Mouse (Mus musculus): ENCODE data around the gene Dtnbp1. TPM values are rescaled to one million over a fixed set of nuclear protein-coding genes. Genes with fewer than 3 reads are reported as not detected.

Gene Dtnbp1
- polyA plus RNA-seq, 1 experiment from 2014 or later: 60.0 TPM

GRCm38 (mm10) chr13:44932307-44933264 is 69.4 kb downstream of the Dtnbp1 start:
- ATAC-seq (ENCODE audit: insufficient number of reproducible peaks, insufficient read depth, low FRiP score, low read depth): no peak
- H3K36me3 ChIP-seq (ENCODE audit: control insufficient read depth, insufficient read depth, low read length): peaks cover 4% of the 10 kb centered on the region; the same call in 1 of the 2 replicates
- no peak overlapping the region for H3K9ac ChIP-seq (replicated peaks; ENCODE audit: low read depth, low read length)
- no peak overlapping the region for H3K27ac ChIP-seq (ENCODE audit: low read length)
- H3K4me3 ChIP-seq (ENCODE audit: low read depth, low read length): no peak overlapping the region
- no peak overlapping the region for H3K4me2 ChIP-seq (replicated peaks; ENCODE audit: low read depth, low read length)
- H3K9me3 ChIP-seq (ENCODE audit: control insufficient read depth, low read depth, low read length): no peaks in the 10 kb centered on the region
- H3K27me3 ChIP-seq (ENCODE audit: control insufficient read depth, insufficient read depth, low read length): no peaks in the 10 kb centered on the region
- 69% methylated on average over 18 of the region's 18 CpGs for WGBS
- 0 out of 2 replicates have a peak, but pooled peaks cover 3% of the 10 kb centered on the region for H3K4me1 ChIP-seq (ENCODE audit: control insufficient read depth, insufficient read depth, low read length)

- no peak overlapping the region for H3K9ac ChIP-seq (replicated peaks; ENCODE audit: low read depth, low read length)
- H3K27me3 ChIP-seq (ENCODE audit: control insufficient read depth, insufficient read depth, low read length): no peaks in the 10 kb centered on the region
- no peak overlapping the region for H3K4me3 ChIP-seq (ENCODE audit: low read depth, low read length)
- no peaks in the 10 kb centered on the region for H3K9me3 ChIP-seq (ENCODE audit: control insufficient read depth, low read depth, low read length)
- WGBS: 73% methylated on average over 2 of the region's 2 CpGs
- no peak for ATAC-seq (ENCODE audit: insufficient number of reproducible peaks, insufficient read depth, low FRiP score, low read depth)
- H3K27ac ChIP-seq (ENCODE audit: low read length): no peak overlapping the region
- H3K36me3 ChIP-seq (ENCODE audit: control insufficient read depth, insufficient read depth, low read length): peaks cover 34% of the 10 kb centered on the region
- no peaks in the 10 kb centered on the region for H3K4me1 ChIP-seq (ENCODE audit: control insufficient read depth, insufficient read depth, low read length)
- H3K4me2 ChIP-seq (replicated peaks; ENCODE audit: low read depth, low read length): no peak overlapping the region
Observed at GRCm38 (mm10) chr13:44926311-44926710, 75.6 kb downstream of the Dtnbp1 start.

GRCm38 (mm10) chr13:44925173-44925572 is 76.8 kb downstream of the Dtnbp1 start:
- Histone ChIP-seq H3K4me1 (ENCODE audit: control insufficient read depth, insufficient read depth, low read length) (no peaks in the 10 kb centered on the region), H3K9me3 (ENCODE audit: control insufficient read depth, low read depth, low read length) (no peaks in the 10 kb centered on the region), H3K4me2 (replicated peaks; ENCODE audit: low read depth, low read length) (no peak overlapping the region), H3K27me3 (ENCODE audit: control insufficient read depth, insufficient read depth, low read length) (no peaks in the 10 kb centered on the region), H3K36me3 (ENCODE audit: control insufficient read depth, insufficient read depth, low read length) (peaks cover 38% of the 10 kb centered on the region), H3K4me3 (ENCODE audit: low read depth, low read length) (no peak overlapping the region), H3K27ac (ENCODE audit: low read length) (no peak overlapping the region), H3K9ac (replicated peaks; ENCODE audit: low read depth, low read length) (no peak overlapping the region)
- WGBS: 93% methylated on average over 2 of the region's 2 CpGs
- ATAC-seq (ENCODE audit: insufficient number of reproducible peaks, insufficient read depth, low FRiP score, low read depth): no peak

- H3K4me3 ChIP-seq (ENCODE audit: low read depth, low read length): no peak overlapping the region
- ATAC-seq (ENCODE audit: insufficient number of reproducible peaks, insufficient read depth, low FRiP score, low read depth): no peak
- 85% methylated on average over 3 of the region's 3 CpGs for WGBS
- H3K9ac ChIP-seq (replicated peaks; ENCODE audit: low read depth, low read length): no peak overlapping the region
- H3K9me3 ChIP-seq (ENCODE audit: control insufficient read depth, low read depth, low read length): no peaks in the 10 kb centered on the region
- peaks cover 41% of the 10 kb centered on the region for H3K36me3 ChIP-seq (ENCODE audit: control insufficient read depth, insufficient read depth, low read length)
- H3K27ac ChIP-seq (ENCODE audit: low read length): no peak overlapping the region
- no peaks in the 10 kb centered on the region for H3K4me1 ChIP-seq (ENCODE audit: control insufficient read depth, insufficient read depth, low read length)
- H3K27me3 ChIP-seq (ENCODE audit: control insufficient read depth, insufficient read depth, low read length): no peaks in the 10 kb centered on the region
- H3K4me2 ChIP-seq (replicated peaks; ENCODE audit: low read depth, low read length): no peak overlapping the region
Observed at GRCm38 (mm10) chr13:44924042-44924441, 77.9 kb downstream of the Dtnbp1 start.

GRCm38 (mm10) chr13:44921721-44922120 is 80.2 kb downstream of the Dtnbp1 start:
- Histone ChIP-seq H3K4me2 (replicated peaks; ENCODE audit: low read depth, low read length) (no peak overlapping the region), H3K36me3 (ENCODE audit: control insufficient read depth, insufficient read depth, low read length) (peaks cover 60% of the 10 kb centered on the region), H3K27me3 (ENCODE audit: control insufficient read depth, insufficient read depth, low read length) (no peaks in the 10 kb centered on the region), H3K9ac (replicated peaks; ENCODE audit: low read depth, low read length) (no peak overlapping the region), H3K4me1 (ENCODE audit: control insufficient read depth, insufficient read depth, low read length) (no peaks in the 10 kb centered on the region), H3K27ac (ENCODE audit: low read length) (no peak overlapping the region), H3K9me3 (ENCODE audit: control insufficient read depth, low read depth, low read length) (no peaks in the 10 kb centered on the region), H3K4me3 (ENCODE audit: low read depth, low read length) (no peak overlapping the region)
- ATAC-seq (ENCODE audit: insufficient number of reproducible peaks, insufficient read depth, low FRiP score, low read depth): no peak
- 82% methylated on average over 5 of the region's 5 CpGs for WGBS

GRCm38 (mm10) chr13:44921095-44921494 is 80.9 kb downstream of the Dtnbp1 start:
- Histone ChIP-seq H3K9ac (replicated peaks; ENCODE audit: low read depth, low read length) (no peak overlapping the region), H3K4me1 (ENCODE audit: control insufficient read depth, insufficient read depth, low read length) (no peaks in the 10 kb centered on the region), H3K36me3 (ENCODE audit: control insufficient read depth, insufficient read depth, low read length) (peaks cover 67% of the 10 kb centered on the region), H3K9me3 (ENCODE audit: control insufficient read depth, low read depth, low read length) (no peaks in the 10 kb centered on the region), H3K4me2 (replicated peaks; ENCODE audit: low read depth, low read length) (no peak overlapping the region), H3K27ac (ENCODE audit: low read length) (no peak overlapping the region), H3K27me3 (ENCODE audit: control insufficient read depth, insufficient read depth, low read length) (no peaks in the 10 kb centered on the region), H3K4me3 (ENCODE audit: low read depth, low read length) (no peak overlapping the region)
- ATAC-seq (ENCODE audit: insufficient number of reproducible peaks, insufficient read depth, low FRiP score, low read depth): no peak
- 65% methylated on average over 10 of the region's 10 CpGs for WGBS

GRCm38 (mm10) chr13:44918269-44918668 is 83.7 kb downstream of the Dtnbp1 start:
- no peak overlapping the region for H3K9ac ChIP-seq (replicated peaks; ENCODE audit: low read depth, low read length)
- no peak overlapping the region for H3K4me3 ChIP-seq (ENCODE audit: low read depth, low read length)
- WGBS: 99% methylated on average over 2 of the region's 2 CpGs
- no peak for ATAC-seq (ENCODE audit: insufficient number of reproducible peaks, insufficient read depth, low FRiP score, low read depth)
- H3K9me3 ChIP-seq (ENCODE audit: control insufficient read depth, low read depth, low read length): no peaks in the 10 kb centered on the region
- H3K36me3 ChIP-seq (ENCODE audit: control insufficient read depth, insufficient read depth, low read length): peaks cover 72% of the 10 kb centered on the region
- H3K27me3 ChIP-seq (ENCODE audit: control insufficient read depth, insufficient read depth, low read length): no peaks in the 10 kb centered on the region
- H3K27ac ChIP-seq (ENCODE audit: low read length): no peak overlapping the region
- H3K4me2 ChIP-seq (replicated peaks; ENCODE audit: low read depth, low read length): no peak overlapping the region
- H3K4me1 ChIP-seq (ENCODE audit: control insufficient read depth, insufficient read depth, low read length): no peaks in the 10 kb centered on the region

- H3K9me3 ChIP-seq (ENCODE audit: control insufficient read depth, low read depth, low read length): no peaks in the 10 kb centered on the region
- ATAC-seq (ENCODE audit: insufficient number of reproducible peaks, insufficient read depth, low FRiP score, low read depth): no peak
- H3K36me3 ChIP-seq (ENCODE audit: control insufficient read depth, insufficient read depth, low read length): peaks cover 68% of the 10 kb centered on the region
- H3K4me1 ChIP-seq (ENCODE audit: control insufficient read depth, insufficient read depth, low read length): no peaks in the 10 kb centered on the region
- H3K27ac ChIP-seq (ENCODE audit: low read length): no peak overlapping the region
- no peak overlapping the region for H3K4me3 ChIP-seq (ENCODE audit: low read depth, low read length)
- 99% methylated on average over 4 of the region's 4 CpGs for WGBS
- no peak overlapping the region for H3K9ac ChIP-seq (replicated peaks; ENCODE audit: low read depth, low read length)
- H3K27me3 ChIP-seq (ENCODE audit: control insufficient read depth, insufficient read depth, low read length): no peaks in the 10 kb centered on the region
- H3K4me2 ChIP-seq (replicated peaks; ENCODE audit: low read depth, low read length): no peak overlapping the region
Observed at GRCm38 (mm10) chr13:44917202-44917601, 84.7 kb downstream of the Dtnbp1 start.

All from stomach, embryonic 14.5 days (tissue).